Mouse (Mus musculus): ENCODE data around the gene Lonp1.

DNA sequence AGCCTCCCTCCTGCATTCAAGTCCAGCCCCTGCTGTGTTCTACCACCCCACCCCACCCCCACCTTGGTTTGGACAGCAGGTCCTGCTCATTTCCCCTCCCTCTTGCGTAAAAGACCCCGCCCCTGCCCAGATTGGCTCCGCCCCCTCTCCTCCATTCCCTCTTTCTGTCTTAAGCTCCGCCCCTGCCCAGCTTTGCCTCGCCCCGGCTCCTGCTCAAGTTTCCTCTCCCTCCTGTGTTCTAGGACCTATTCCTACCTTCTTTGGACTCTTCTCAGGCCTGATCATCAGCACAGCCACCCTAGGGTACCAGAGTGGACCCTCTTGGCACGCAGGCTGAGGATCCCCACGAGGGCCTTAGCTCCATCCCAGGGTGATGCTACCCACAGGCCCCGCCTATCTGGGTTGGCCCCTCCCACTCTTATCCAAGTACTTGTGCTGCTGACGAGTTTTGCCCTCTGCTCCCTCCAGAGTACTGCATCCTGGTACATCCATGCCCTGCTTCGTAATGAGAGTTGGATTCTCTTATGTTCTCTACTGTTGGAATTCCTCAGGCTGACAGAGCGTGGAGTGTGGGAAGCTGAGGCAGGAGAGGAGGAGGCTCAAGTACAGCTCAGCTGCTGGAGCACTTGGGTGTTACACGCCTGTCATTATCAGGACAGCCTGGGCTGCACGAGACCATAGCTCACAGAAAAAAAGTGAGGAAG lies 14.7 kb downstream of the Lonp1 start:
- TF ChIP-seq USF1 (IDR thresholded peaks at IDR 0.05; ENCODE audit: low read depth) (no peak), CEBPB (IDR thresholded peaks at IDR 0.05; ENCODE audit: insufficient read depth, poor library complexity, severe bottlenecking) (no peak), MAX (IDR thresholded peaks at IDR 0.05; ENCODE audit: low read depth) (no peak), SRF (IDR thresholded peaks at IDR 0.05; ENCODE audit: control insufficient read depth, insufficient read length, low read depth) (no peak), POLR2A (IDR thresholded peaks at IDR 0.05; ENCODE audit: insufficient read length, low read depth) (no peak), POLR2AphosphoS2 (IDR thresholded peaks at IDR 0.05; ENCODE audit: insufficient read length, low read depth) (peak; percentile 11), TCF12 (IDR thresholded peaks at IDR 0.05; ENCODE audit: insufficient read depth, poor library complexity, severe bottlenecking) (no peak), E2F4 (IDR thresholded peaks at IDR 0.05; ENCODE audit: insufficient read depth) (no peak), MYOG (IDR thresholded peaks at IDR 0.05; ENCODE audit: control insufficient read depth in 1 of 3, insufficient read depth in 1 of 3, insufficient read length in 2 of 3, low read depth in 2 of 3) (no peak), MYOD1 (IDR thresholded peaks at IDR 0.05; ENCODE audit: control insufficient read depth in 1 of 3, insufficient read length in 2 of 3, low read depth in 2 of 3) (no peak), TCF3 (IDR thresholded peaks at IDR 0.05; ENCODE audit: insufficient read length, low read depth) (no peak)
